Mouse (Mus musculus) MEL (cell line): Measurements from ENCODE around the gene Plcg2. TPM values are rescaled to one million over a fixed set of nuclear protein-coding genes. Genes with fewer than 3 reads are reported as not detected.

Source experiments
- DNase-seq: peaks from one replicate; pipeline ENCODE4 v3.0.0; 2011; ENCODE audit warnings: low read depth, low spot score
- H3K27ac ChIP-seq: 2 replicates; pipeline ENCODE4 v1.5.1; 2012; ENCODE audit warnings: low read depth, mild to moderate bottlenecking, control low read depth, low read length, moderate library complexity; ENCODE audit not compliant: control insufficient read depth
- H3K27me3 ChIP-seq, 2 experiments: fragments of 150-350 bp in 1 of 2; sonication (generic) in 1 of 2; 2 replicates each; pipeline ENCODE4 v1.6.1; 2012; ENCODE audit warnings: low read length in 2 of 2, mild to moderate bottlenecking in 2 of 2, improper control_type of control experiment in 1 of 2, moderate library complexity in 1 of 2; ENCODE audit not compliant: insufficient read depth in 2 of 2, control insufficient read depth in 1 of 2
- H3K36me3 ChIP-seq, 2 experiments: 2 replicates each; pipeline ENCODE4 v1.6.1; 2012 to 2014; ENCODE audit warnings: low read length in 2 of 2, improper control_type of control experiment in 1 of 2, inconsistent platforms in 1 of 2, mild to moderate bottlenecking in 1 of 2; ENCODE audit not compliant: insufficient read depth in 2 of 2, control insufficient read depth in 1 of 2
- H3K4me1 ChIP-seq, 2 experiments: fragments of 150-350 bp in 1 of 2; sonication (generic) in 1 of 2; 2 replicates each; pipeline ENCODE4 v1.6.1; 2012; ENCODE audit warnings: low read length in 2 of 2, improper control_type of control experiment in 1 of 2, mild to moderate bottlenecking in 1 of 2; ENCODE audit not compliant: insufficient read depth in 2 of 2, control insufficient read depth in 1 of 2
- H3K4me3 ChIP-seq, 2 experiments: fragments of 150-350 bp in 1 of 2; sonication (generic) in 1 of 2; 2 replicates each; pipeline ENCODE4 v1.5.1; 2012; ENCODE audit warnings: low read depth in 2 of 2, low read length in 2 of 2, mild to moderate bottlenecking in 2 of 2, moderate library complexity in 2 of 2, control low read depth in 1 of 2, improper control_type of control experiment in 1 of 2; ENCODE audit not compliant: control insufficient read depth in 1 of 2, insufficient read depth in 1 of 2
- H3K79me2 ChIP-seq: 2 replicates; pipeline ENCODE4 v1.6.1; 2012; ENCODE audit warnings: mild to moderate bottlenecking, low read length, moderate library complexity; ENCODE audit not compliant: control insufficient read depth, poor library complexity, insufficient read depth
- H3K9ac ChIP-seq: 2 replicates; pipeline ENCODE4 v1.6.1; 2012; ENCODE audit warnings: low read depth, mild to moderate bottlenecking, control low read depth, low read length, moderate library complexity; ENCODE audit not compliant: control insufficient read depth, poor library complexity, severe bottlenecking
- H3K9me3 ChIP-seq: fragments of 150-350 bp; sonication (generic); replicated peaks from 2 replicates; pipeline ENCODE4 v1.6.1; 2012; ENCODE audit warnings: mild to moderate bottlenecking, low read length, improper control_type of control experiment, moderate library complexity; ENCODE audit not compliant: insufficient read depth
- BHLHE40 ChIP-seq: IDR thresholded peaks from 2 replicates; pipeline ENCODE4 v1.6.1; 2012; ENCODE audit warnings: low read depth, mild to moderate bottlenecking, inconsistent platforms, low read length, improper control_type of control experiment, borderline replicate concordance
- CHD2 ChIP-seq: IDR thresholded peaks from 2 replicates; pipeline ENCODE4 v1.6.1; 2011; ENCODE audit warnings: low read length, improper control_type of control experiment
- CTCF ChIP-seq, 3 experiments: IDR thresholded peaks in 2 of 3; conservative IDR thresholded peaks in 1 of 3; 2 replicates each; pipeline ENCODE4 v1.5.1; 2011 to 2012; ENCODE audit warnings: low read length in 3 of 3, low read depth in 2 of 3, mild to moderate bottlenecking in 2 of 3, improper control_type of control experiment in 1 of 3, inconsistent platforms in 1 of 3, mixed read lengths in 1 of 3, moderate library complexity in 1 of 3; ENCODE audit not compliant: control insufficient read depth in 1 of 3, insufficient read depth in 1 of 3, poor library complexity in 1 of 3, severe bottlenecking in 1 of 3
- ELF1 ChIP-seq: IDR thresholded peaks from 2 replicates; pipeline ENCODE4 v1.6.1; 2014; ENCODE audit warnings: low read depth, mild to moderate bottlenecking, inconsistent platforms, low read length, improper control_type of control experiment, moderate library complexity
- EP300 ChIP-seq, 2 experiments: IDR thresholded peaks; 2 replicates each; pipeline ENCODE4 v1.6.1; 2011; ENCODE audit warnings: improper control_type of control experiment in 2 of 2, low read length in 2 of 2, low read depth in 1 of 2, mild to moderate bottlenecking in 1 of 2
- GABPA ChIP-seq: IDR thresholded peaks from 2 replicates; pipeline ENCODE4 v1.6.1; 2012; ENCODE audit warnings: low read depth, mild to moderate bottlenecking, inconsistent platforms, low read length, improper control_type of control experiment, moderate library complexity
- MAFK ChIP-seq: IDR thresholded peaks from 2 replicates; pipeline ENCODE4 v1.6.1; 2011; ENCODE audit warnings: low read depth, mild to moderate bottlenecking, low read length, improper control_type of control experiment, borderline replicate concordance
- MAX ChIP-seq: IDR thresholded peaks from 2 replicates; pipeline ENCODE4 v1.6.1; 2011; ENCODE audit warnings: low read length, improper control_type of control experiment
- MAZ ChIP-seq: IDR thresholded peaks from 2 replicates; pipeline ENCODE4 v1.6.1; 2012; ENCODE audit warnings: low read depth, mild to moderate bottlenecking, inconsistent platforms, low read length, improper control_type of control experiment
- MXI1 ChIP-seq: IDR thresholded peaks from 2 replicates; pipeline ENCODE4 v1.6.1; 2011; ENCODE audit warnings: mild to moderate bottlenecking, low read depth, low read length, improper control_type of control experiment
- MYB ChIP-seq: IDR thresholded peaks from 2 replicates; pipeline ENCODE4 v1.6.1; 2011; ENCODE audit warnings: mild to moderate bottlenecking, low read depth, low read length, improper control_type of control experiment
- NRF1 ChIP-seq: IDR thresholded peaks from 2 replicates; pipeline ENCODE4 v1.6.1; 2014; ENCODE audit warnings: low read depth, mild to moderate bottlenecking, inconsistent platforms, low read length, improper control_type of control experiment, moderate library complexity; ENCODE audit not compliant: poor library complexity, insufficient read depth, severe bottlenecking
- POLR2A ChIP-seq, 2 experiments: IDR thresholded peaks; 2 replicates each; pipeline ENCODE4 v1.6.1; 2011 to 2012; ENCODE audit warnings: low read length in 2 of 2, mild to moderate bottlenecking in 2 of 2, control low read depth in 1 of 2, improper control_type of control experiment in 1 of 2, low read depth in 1 of 2, moderate library complexity in 1 of 2; ENCODE audit not compliant: control insufficient read depth in 1 of 2, insufficient read depth in 1 of 2, poor library complexity in 1 of 2
- POLR2AphosphoS5 ChIP-seq: IDR thresholded peaks from 2 replicates; pipeline ENCODE4 v1.6.1; 2012; ENCODE audit warnings: low read depth, borderline replicate concordance, mild to moderate bottlenecking, inconsistent platforms, low read length, moderate library complexity, mixed read lengths
- RAD21 ChIP-seq: IDR thresholded peaks from 2 replicates; pipeline ENCODE4 v1.6.1; 2011; ENCODE audit warnings: mild to moderate bottlenecking, low read depth, low read length, improper control_type of control experiment
- SIN3A ChIP-seq: IDR thresholded peaks from 2 replicates; pipeline ENCODE4 v1.6.1; 2012; ENCODE audit warnings: low read length, improper control_type of control experiment, inconsistent platforms
- SMC3 ChIP-seq: IDR thresholded peaks from 2 replicates; pipeline ENCODE4 v1.6.1; 2011; ENCODE audit warnings: low read depth, low read length, improper control_type of control experiment
- TBP ChIP-seq: IDR thresholded peaks from 2 replicates; pipeline ENCODE4 v1.8.0; 2011; ENCODE audit warnings: low read depth, low read length, improper control_type of control experiment
- UBTF ChIP-seq: IDR thresholded peaks from 2 replicates; pipeline ENCODE4 v1.6.1; 2012; ENCODE audit warnings: low read depth, mild to moderate bottlenecking, inconsistent platforms, low read length, improper control_type of control experiment, moderate library complexity, borderline replicate concordance; ENCODE audit not compliant: insufficient read depth
- USF1 ChIP-seq: IDR thresholded peaks from 2 replicates; pipeline ENCODE4 v1.6.1; 2014; ENCODE audit warnings: low read depth, mild to moderate bottlenecking, inconsistent platforms, low read length, improper control_type of control experiment, moderate library complexity
- USF2 ChIP-seq, 2 experiments: IDR thresholded peaks; 2 replicates each; pipeline ENCODE4 v1.6.1; 2011 to 2012; ENCODE audit warnings: improper control_type of control experiment in 2 of 2, low read length in 2 of 2, borderline replicate concordance in 1 of 2, inconsistent platforms in 1 of 2, low read depth in 1 of 2, mild to moderate bottlenecking in 1 of 2; ENCODE audit not compliant: insufficient read depth in 1 of 2
- ZMIZ1 ChIP-seq: IDR thresholded peaks from 2 replicates; pipeline ENCODE4 v1.6.1; 2012; ENCODE audit warnings: low read depth, mild to moderate bottlenecking, inconsistent platforms, low read length, improper control_type of control experiment, moderate library complexity
- polyA plus RNA-seq, 2 experiments: library from polyadenylated mRNA; stranded (reverse) in 1 of 2; unstranded in 1 of 2; fragments of >175 nt in 1 of 2; fragments of >200 nt in 1 of 2; gene quantifications; 2 replicates each; pipeline versions ENCODE4 v1.2.1 to v1.2.4; 2012; ENCODE audit warnings: low replicate concordance in 2 of 2, low read depth in 1 of 2; ENCODE audit not compliant: insufficient read length in 2 of 2, insufficient read depth in 1 of 2, missing spikeins in 1 of 2
- total RNA-seq: library from RNA; depleted of rRNA; stranded (reverse); fragments of 300-350 nt; gene quantifications from 2 replicates; pipeline ENCODE4 v1.2.3, GENCODE M21; 2012

Gene Plcg2
- total and polyA plus RNA-seq, 3 experiments: 21.0 to 78.7 (median 23.3) TPM

DNA sequence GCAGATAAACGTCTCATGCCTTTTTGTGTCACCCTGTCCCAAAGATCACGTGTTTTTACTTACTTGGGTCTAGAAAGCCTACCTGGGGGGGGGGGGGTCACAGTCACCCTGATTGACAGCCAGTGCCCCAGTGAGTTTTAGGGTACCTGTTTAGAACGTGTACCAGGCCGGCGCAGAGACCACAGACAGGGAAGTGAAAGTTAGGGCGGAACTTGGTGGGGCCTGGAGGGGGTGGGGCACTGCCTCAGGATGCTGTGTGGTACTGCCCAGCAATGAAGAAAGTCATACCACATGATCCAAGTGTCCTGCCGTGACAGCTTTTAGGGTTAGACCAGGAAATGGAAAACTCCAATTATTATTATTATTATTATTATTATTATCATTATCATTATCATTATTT, 22.3 kb upstream of the Plcg2 start:
- Histone ChIP-seq H3K4me1 (peaks cover 5 to 16% of the 10 kb centered on the region in 2 experiments), H3K27me3 (no peaks in the 10 kb centered on the region), H3K79me2 (no peaks in the 10 kb centered on the region), H3K36me3 (peaks cover 0 to 2% of the 10 kb centered on the region in 2 experiments; a peak in 1 of 4 replicates), H3K27ac (no peak overlapping the region), H3K4me3 (peak overlapping the region; percentile 47 to 56), H3K9ac (peak overlapping the region; percentile 53), H3K9me3 (no peaks in the 10 kb centered on the region)
- DNase-seq: peak; percentile 59
- TF ChIP-seq ELF1: peak; percentile 55; the same call in 1 of the 2 replicates
- no peak; the same call in 1 of the 2 replicates for TF ChIP-seq MAZ
- TF ChIP-seq MXI1: peak; percentile 53; the same call in 1 of the 2 replicates
- TF ChIP-seq UBTF: no peak
- no peak for TF ChIP-seq MAFK
- TF ChIP-seq MAX: no peak
- TF ChIP-seq CTCF (IDR thresholded peaks at IDR 0.05 in 2 of 3, conservative IDR thresholded peaks at IDR 0.05 in 1 of 3; ENCODE audit: control insufficient read depth in 1 of 3, insufficient read depth in 1 of 3, low read depth in 2 of 3, low read length in 3 of 3, poor library complexity in 1 of 3, severe bottlenecking in 1 of 3): no peak
- TF ChIP-seq USF1: 0 out of 2 replicates have a peak, but pooled peaks have one; percentile 15
- 0 out of 2 replicates have a peak, but pooled peaks have one; percentile 2 for TF ChIP-seq SMC3
- TF ChIP-seq SIN3A: peak; percentile 47; the same call in 1 of the 2 replicates
- TF ChIP-seq NRF1: peak; percentile 34; the same call in 1 of the 2 replicates
- TF ChIP-seq TBP: no peak

GRCm38 (mm10) chr8:117478082-117478481, 20.0 kb upstream of the Plcg2 start:
- no peak overlapping the region for H3K27ac ChIP-seq
- no peaks in the 10 kb centered on the region for H3K27me3 ChIP-seq
- peaks cover 0 to 15% of the 10 kb centered on the region in 2 experiments; a peak in 2 of 4 replicates for H3K36me3 ChIP-seq
- no peak overlapping the region for H3K4me3 ChIP-seq
- H3K9me3 ChIP-seq: no peaks in the 10 kb centered on the region
- H3K4me1 ChIP-seq: peaks cover 8 to 22% of the 10 kb centered on the region in 2 experiments
- DNase-seq: no peak
- H3K79me2 ChIP-seq: no peaks in the 10 kb centered on the region
- no peak overlapping the region for H3K9ac ChIP-seq
- TF ChIP-seq RAD21: no peak
- no peak for TF ChIP-seq ZMIZ1
- no peak for TF ChIP-seq BHLHE40
- TF ChIP-seq EP300 (IDR thresholded peaks at IDR 0.05; ENCODE audit: low read depth in 1 of 2, low read length in 2 of 2): no peak
- no peak for TF ChIP-seq MXI1
- no peak for TF ChIP-seq TBP
- no peak for TF ChIP-seq USF2 (IDR thresholded peaks at IDR 0.05; ENCODE audit: borderline replicate concordance in 1 of 2, insufficient read depth in 1 of 2, low read depth in 1 of 2, low read length in 2 of 2)
- TF ChIP-seq POLR2A (IDR thresholded peaks at IDR 0.05; ENCODE audit: control insufficient read depth in 1 of 2, insufficient read depth in 1 of 2, low read depth in 1 of 2, low read length in 2 of 2, poor library complexity in 1 of 2): no peak
- no peak for TF ChIP-seq GABPA
- TF ChIP-seq CTCF (IDR thresholded peaks at IDR 0.05 in 2 of 3, conservative IDR thresholded peaks at IDR 0.05 in 1 of 3; ENCODE audit: control insufficient read depth in 1 of 3, insufficient read depth in 1 of 3, low read depth in 2 of 3, low read length in 3 of 3, poor library complexity in 1 of 3, severe bottlenecking in 1 of 3): no peak
- TF ChIP-seq POLR2AphosphoS5: no peak
- TF ChIP-seq SMC3: no peak
- TF ChIP-seq NRF1: no peak
- TF ChIP-seq MAX: no peak
- TF ChIP-seq CHD2: no peak
- no peak for TF ChIP-seq UBTF
- no peak for TF ChIP-seq MYB
- TF ChIP-seq USF1: no peak
- no peak for TF ChIP-seq SIN3A
